Mouse (Mus musculus) hindbrain, postnatal 0 days (tissue): Measurements from ENCODE around the gene Kirrel3. TPM values are rescaled to one million over a fixed set of nuclear protein-coding genes. Genes with fewer than 3 reads are reported as not detected.

Source experiments
- ATAC-seq: fragments of 200-750 bp; cut with Nextera tagmentation; 2 replicates; pipeline ENCODE4 v1.8.0; 2017; ENCODE audit warnings: mild to moderate bottlenecking, moderate TSS enrichment, moderate library complexity
- DNase-seq: peaks from one replicate; pipeline ENCODE4 v3.0.0-alpha.2; 2015; ENCODE audit warnings: low spot score
- H3K27ac ChIP-seq: fragments of 300-500 bp; sonication (generic); 2 replicates; pipeline ENCODE4 v1.5.1; 2014; ENCODE audit warnings: mild to moderate bottlenecking
- H3K27me3 ChIP-seq: fragments of 300-500 bp; sonication (generic); 2 replicates; pipeline ENCODE4 v1.6.1; 2014; ENCODE audit warnings: low read length, mixed read lengths; ENCODE audit not compliant: insufficient read depth
- H3K36me3 ChIP-seq: fragments of 300-500 bp; sonication (generic); 2 replicates; pipeline ENCODE4 v1.6.1; 2014; ENCODE audit warnings: low read length, mixed read lengths; ENCODE audit not compliant: insufficient read depth
- H3K4me1 ChIP-seq: fragments of 300-500 bp; sonication (generic); 2 replicates; pipeline ENCODE4 v1.6.1; 2014; ENCODE audit warnings: antibody characterized with exemption, low read length, mixed read lengths; ENCODE audit not compliant: insufficient read depth
- H3K4me2 ChIP-seq: fragments of 300-500 bp; sonication (generic); 2 replicates; pipeline ENCODE4 v1.6.1; 2014; ENCODE audit warnings: low read depth, mild to moderate bottlenecking, low read length, moderate library complexity, mixed read lengths
- H3K4me3 ChIP-seq: fragments of 300-500 bp; sonication (generic); 2 replicates; pipeline ENCODE4 v1.5.1; 2014; ENCODE audit warnings: low read length
- H3K9ac ChIP-seq: fragments of 300-500 bp; sonication (generic); replicated peaks from 2 replicates; pipeline ENCODE4 v1.6.1; 2014; ENCODE audit warnings: mild to moderate bottlenecking, low read length, moderate library complexity, mixed read lengths
- H3K9me3 ChIP-seq: fragments of 300-500 bp; sonication (generic); 2 replicates; pipeline ENCODE4 v1.6.1; 2016; ENCODE audit warnings: low read length, mixed read lengths
- CTCF ChIP-seq: IDR thresholded peaks from 2 replicates; pipeline ENCODE4 v1.5.1; 2016; ENCODE audit warnings: antibody characterized with exemption, control low read depth, low read depth
- WGBS: fragments of 180-500 bp; shearing (Covaris S2); extraction: QIAGEN DNeasy Blood & Tissue Kit; methylation state at CpG from one replicate; pipeline ENCODE4 v1.1.7; 2014; 5-methylcytosine and 5-hydroxymethylcytosine counted together
- polyA plus RNA-seq: library from polyadenylated mRNA; unstranded; fragments of >200 nt; fragmentation: Nextera tagmentation; extraction: Ambion mirVana; gene quantifications from 2 replicates; pipeline ENCODE4 v1.2.1, GENCODE M21; 2015
- total RNA-seq: library from RNA; depleted of rRNA; stranded (reverse); fragments of >200 nt; gene quantifications from 2 replicates; pipeline ENCODE4 v1.2.3, GENCODE M21; 2014

Kirrel3 gene
- total and polyA plus RNA-seq, 2 experiments from 2014 or later, result 40.6 to 44.9 TPM

DNA sequence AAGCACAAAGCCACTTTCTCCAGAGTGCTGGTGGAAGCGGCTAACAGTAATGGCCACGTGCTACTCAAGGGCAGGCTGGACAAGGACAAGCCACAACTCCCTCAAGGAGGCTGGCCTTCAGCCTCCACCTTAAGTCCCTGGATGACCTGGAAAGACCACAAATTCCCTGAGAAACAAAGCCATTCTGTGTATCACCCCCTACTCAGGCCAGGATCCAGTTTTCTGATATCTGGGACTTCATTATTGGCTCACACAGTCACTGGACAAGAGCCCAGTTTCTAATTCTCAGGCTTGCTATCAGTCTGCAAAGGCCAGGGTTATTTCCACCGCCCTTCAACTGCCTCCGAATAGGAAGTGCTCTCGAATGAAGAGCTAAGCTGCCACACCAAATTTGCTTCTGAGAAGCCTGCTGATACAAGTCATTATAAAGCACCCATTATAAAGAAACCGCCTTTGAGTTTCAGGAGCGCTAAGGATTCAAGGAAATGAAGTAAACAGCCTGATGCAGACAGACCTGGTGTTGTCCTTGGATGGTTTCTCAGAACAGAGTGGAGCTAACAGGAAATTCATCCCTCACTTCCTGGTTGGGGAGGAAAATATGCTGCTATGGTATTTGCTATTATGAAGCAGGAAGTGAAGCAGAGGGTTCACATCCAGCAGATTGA is 553.4 kb downstream of the Kirrel3 start:
- H3K27me3 ChIP-seq, result no peaks in the 10 kb centered on the region
- peaks cover 3% of the 10 kb centered on the region; the same call in 1 of the 2 replicates for H3K9me3 ChIP-seq
- no peak overlapping the region for H3K4me3 ChIP-seq
- ATAC-seq (0 out of 2 replicates have a peak, but pooled peaks have one; percentile 15), DNase-seq (peak; percentile 45)
- H3K9ac ChIP-seq, result no peak overlapping the region
- H3K36me3 ChIP-seq, result no peaks in the 10 kb centered on the region
- peak overlapping the region; percentile 15; the same call in 1 of the 2 replicates for H3K27ac ChIP-seq
- no peaks in the 10 kb centered on the region; the same call in 1 of the 2 replicates for H3K4me1 ChIP-seq
- WGBS, result 44% methylated on average over 7 of the region's 7 CpGs
- TF ChIP-seq CTCF, result no peak
- no peak overlapping the region for H3K4me2 ChIP-seq

GRCm38 (mm10) chr9:35039846-35040245 is 554.2 kb downstream of the Kirrel3 start:
- 70% methylated on average over 5 of the region's 5 CpGs for WGBS
- TF ChIP-seq CTCF, result no peak
- Histone ChIP-seq H3K4me2 (no peak overlapping the region), H3K4me3 (no peak overlapping the region), H3K36me3 (no peaks in the 10 kb centered on the region), H3K27ac (no peak overlapping the region), H3K27me3 (no peaks in the 10 kb centered on the region), H3K9me3 (peaks cover 3% of the 10 kb centered on the region; the same call in 1 of the 2 replicates), H3K9ac (no peak overlapping the region), H3K4me1 (no peaks in the 10 kb centered on the region; the same call in 1 of the 2 replicates)
- DNase-seq (no peak), ATAC-seq (no peak)

DNA sequence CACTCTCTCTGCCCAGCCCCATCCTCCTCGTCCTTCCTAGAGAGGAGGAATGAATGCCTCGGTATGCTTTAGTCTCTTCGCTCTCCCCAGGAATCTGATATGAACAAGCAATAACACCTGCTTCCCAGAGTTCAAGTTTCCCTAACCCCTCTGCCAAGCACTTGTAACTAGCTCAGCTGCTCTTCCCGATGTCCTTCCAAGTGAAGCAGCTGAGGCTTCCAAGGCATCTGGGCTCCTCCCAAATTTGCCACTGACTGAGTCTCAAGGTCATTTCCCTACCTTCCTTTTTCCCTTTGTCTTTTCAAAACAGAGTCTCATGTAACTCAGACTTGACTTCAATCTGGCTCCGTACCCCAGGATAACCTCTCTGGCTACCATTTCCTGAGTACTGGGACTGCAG is 555.8 kb downstream of the Kirrel3 start:
- no peak for TF ChIP-seq CTCF
- Histone ChIP-seq H3K27me3 (no peaks in the 10 kb centered on the region), H3K4me2 (no peak overlapping the region), H3K4me1 (peaks cover 4% of the 10 kb centered on the region; the same call in 1 of the 2 replicates), H3K36me3 (no peaks in the 10 kb centered on the region), H3K27ac (no peak overlapping the region), H3K4me3 (no peak overlapping the region), H3K9me3 (peaks cover 3% of the 10 kb centered on the region; the same call in 1 of the 2 replicates), H3K9ac (no peak overlapping the region)
- 62% methylated on average over 5 of the region's 5 CpGs for WGBS
- ATAC-seq (no peak), DNase-seq (no peak)

DNA sequence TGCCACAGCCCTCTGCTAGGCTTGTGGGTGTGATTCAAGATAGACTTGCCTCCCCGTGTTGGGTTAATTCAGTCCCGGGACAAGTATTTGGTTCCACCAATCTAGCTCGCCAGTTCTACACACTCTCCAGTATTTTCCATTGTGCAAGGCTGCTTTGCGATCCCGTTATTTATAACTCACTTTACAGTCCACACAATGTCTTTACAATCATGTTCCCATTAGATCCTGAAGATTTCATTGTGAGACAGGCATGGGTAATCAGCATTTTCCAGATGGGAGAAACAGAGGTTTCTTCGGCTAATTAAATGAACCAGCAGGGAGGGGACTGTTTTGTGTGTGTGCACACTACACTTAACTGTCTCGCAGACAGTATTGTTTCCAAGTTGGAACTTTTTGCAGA is 557.9 kb downstream of the Kirrel3 start:
- no peak for TF ChIP-seq CTCF
- no peak for DNase-seq
- 44% methylated on average over 7 of the region's 7 CpGs for WGBS
- H3K9ac ChIP-seq, result no peak overlapping the region
- H3K36me3 ChIP-seq, result peaks cover 8% of the 10 kb centered on the region; the same call in 1 of the 2 replicates
- H3K4me3 ChIP-seq, result no peak overlapping the region
- peaks cover 4% of the 10 kb centered on the region; the same call in 1 of the 2 replicates for H3K4me1 ChIP-seq
- no peaks in the 10 kb centered on the region for H3K27me3 ChIP-seq
- no peak overlapping the region for H3K27ac ChIP-seq
- H3K4me2 ChIP-seq, result no peak overlapping the region
- no peaks in the 10 kb centered on the region for H3K9me3 ChIP-seq
- ATAC-seq, result no peak

- 30% methylated on average over 15 of the region's 15 CpGs for WGBS
- no peak for ATAC-seq
- Histone ChIP-seq H3K4me2 (no peak overlapping the region), H3K36me3 (peaks cover 8% of the 10 kb centered on the region; the same call in 1 of the 2 replicates), H3K4me1 (peaks cover 4% of the 10 kb centered on the region; the same call in 1 of the 2 replicates), H3K9ac (no peak overlapping the region), H3K27ac (no peak overlapping the region), H3K4me3 (no peak overlapping the region), H3K27me3 (no peaks in the 10 kb centered on the region), H3K9me3 (no peaks in the 10 kb centered on the region)
- TF ChIP-seq CTCF, result no peak
- DNase-seq, result no peak
These were observed 558.8 kb downstream of the Kirrel3 start for GRCm38 (mm10) chr9:35044458-35044857.

- Histone ChIP-seq H3K27ac (no peak overlapping the region), H3K4me2 (no peak overlapping the region), H3K4me1 (peaks cover 4% of the 10 kb centered on the region; the same call in 1 of the 2 replicates), H3K9ac (no peak overlapping the region), H3K36me3 (peaks cover 8% of the 10 kb centered on the region; the same call in 1 of the 2 replicates), H3K27me3 (no peaks in the 10 kb centered on the region), H3K4me3 (no peak overlapping the region), H3K9me3 (no peaks in the 10 kb centered on the region)
- WGBS, result 44% methylated on average over 11 of the region's 11 CpGs
- DNase-seq, result peak; percentile 34
- TF ChIP-seq CTCF, result no peak
- peak; percentile 18; the same call in 1 of the 2 replicates for ATAC-seq
These were observed 559.4 kb downstream of the Kirrel3 start for GRCm38 (mm10) chr9:35045031-35045531.

- Histone ChIP-seq H3K4me1 (peaks cover 4% of the 10 kb centered on the region; the same call in 1 of the 2 replicates), H3K27me3 (no peaks in the 10 kb centered on the region), H3K27ac (no peak overlapping the region), H3K4me2 (no peak overlapping the region), H3K9me3 (no peaks in the 10 kb centered on the region), H3K4me3 (no peak overlapping the region), H3K9ac (no peak overlapping the region), H3K36me3 (peaks cover 8% of the 10 kb centered on the region; the same call in 1 of the 2 replicates)
- 58% methylated on average over 2 of the region's 2 CpGs for WGBS
- no peak for TF ChIP-seq CTCF
- ATAC-seq (peak; percentile 39), DNase-seq (peak; percentile 39)
These were observed 560.1 kb downstream of the Kirrel3 start for GRCm38 (mm10) chr9:35045756-35046155.
